8 mouse cellular contexts compared by ENCODE assay signal in the genomic region with DNA sequence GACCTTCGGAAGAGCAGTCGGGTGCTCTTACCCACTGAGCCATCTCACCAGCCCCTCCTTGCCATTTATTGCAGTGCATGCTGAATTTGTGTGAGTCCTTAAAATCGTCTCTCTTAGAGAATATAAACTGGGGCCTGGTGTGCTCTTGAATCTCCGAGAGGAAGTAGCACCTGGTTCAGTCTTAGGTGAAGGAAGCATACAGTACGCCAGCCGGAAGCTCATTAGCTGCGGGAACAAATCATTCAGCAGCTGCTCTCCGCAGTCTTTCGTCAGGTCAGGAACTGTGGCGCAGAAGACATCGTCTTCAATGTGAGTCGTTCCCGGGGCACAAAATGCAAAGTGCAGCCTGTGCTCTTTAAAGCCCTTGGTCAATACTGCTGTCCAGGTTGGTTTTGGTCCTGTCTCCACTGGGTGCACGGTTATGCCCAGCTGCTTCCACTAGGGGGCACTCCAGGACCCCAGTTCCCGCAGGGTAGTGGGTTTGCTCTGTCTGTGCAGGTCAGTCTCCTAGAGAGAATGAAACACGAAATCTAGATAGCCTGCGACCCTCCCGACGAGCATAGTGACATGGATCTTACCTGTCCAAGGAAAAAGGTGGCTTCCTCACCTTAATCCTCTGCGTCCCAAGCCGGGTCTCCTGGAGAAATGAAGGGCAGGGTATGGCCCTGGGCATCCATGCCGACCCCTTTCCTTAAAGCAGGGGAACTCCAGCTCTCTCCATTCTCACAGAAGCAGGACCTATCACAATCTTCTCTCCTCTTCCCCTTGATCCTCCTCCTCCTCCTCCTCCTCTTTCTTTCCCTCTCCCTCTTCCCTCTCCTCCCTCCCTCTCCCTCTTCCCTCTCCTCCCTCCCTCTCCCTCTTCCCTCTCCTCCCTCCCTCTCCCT. TPM values are rescaled to one million over a fixed set of nuclear protein-coding genes. Genes with fewer than 3 reads are reported as not detected.
A peak's percentile ranks its signal among the peaks of the same experiment; 100 is the strongest.
DNase-seq lines count a peak whose midpoint lies in the region; ATAC-seq and TF ChIP-seq lines count a peak whose summit lies in the region.

No protein-coding gene starts in this region.

- H3K4me2 ChIP-seq in heart, embryonic 13.5 days: peak overlapping the region; percentile 51
- peak overlapping the region; percentile 49 for H3K4me2 ChIP-seq in liver, embryonic 11.5 days
- peak overlapping the region; percentile 36 for H3K4me2 ChIP-seq in stomach, embryonic 15.5 days

- TF ChIP-seq CTCF in brain, embryonic 14.5 days (IDR thresholded peaks at IDR 0.05; ENCODE audit: borderline replicate concordance, extremely low read depth, insufficient read depth, insufficient read length): peak; percentile 98

- DNase-seq in CD4-positive helper T cell, adult 2 months (ENCODE audit: low read depth, low spot score): peak; percentile 55
- DNase-seq in brain, embryonic 14.5 days (ENCODE audit: low read depth): peak; percentile 76
- DNase-seq in kidney, postnatal 10 days: peak; percentile 89
- peak; percentile 84 for DNase-seq in liver, embryonic 11.5 days (ENCODE audit: low spot score)
- peak; percentile 89 for DNase-seq in neural tube, embryonic 10.5 days (ENCODE audit: extremely low spot score, low spot score)

- WGBS in heart, embryonic 13.5 days: 23% methylated on average over 22 of the region's 22 CpGs
- WGBS in liver, embryonic 11.5 days: 26% methylated on average over 22 of the region's 22 CpGs
- WGBS in stomach, embryonic 15.5 days: 23% methylated on average over 22 of the region's 22 CpGs

- peaks cover 4% of the 10 kb centered on the region; the same call in 1 of the 2 replicates for H3K4me1 ChIP-seq in heart, embryonic 13.5 days
- 0 out of 2 replicates have a peak, but pooled peaks cover 4% of the 10 kb centered on the region for H3K4me1 ChIP-seq in liver, embryonic 11.5 days (replicated peaks; ENCODE audit: control insufficient read depth, insufficient read depth, low read length)
- H3K4me1 ChIP-seq in stomach, embryonic 15.5 days: no peaks in the 10 kb centered on the region; the same call in 1 of the 2 replicates

- H3K9me3 ChIP-seq in heart, embryonic 13.5 days: no peaks in the 10 kb centered on the region
- H3K9me3 ChIP-seq in liver, embryonic 11.5 days (ENCODE audit: control insufficient read depth, low read length): no peaks in the 10 kb centered on the region
- no peaks in the 10 kb centered on the region for H3K9me3 ChIP-seq in stomach, embryonic 15.5 days

- peak; percentile 74 for ATAC-seq in erythroid progenitor cell, adult 5-6 weeks (replicated peaks; ENCODE audit: low FRiP score, poor library complexity, severe bottlenecking)
- ATAC-seq in heart, embryonic 13.5 days (ENCODE audit: extremely low read depth, insufficient number of reproducible peaks, low FRiP score, low TSS enrichment): peak; percentile 31; the same call in 1 of the 2 replicates
- ATAC-seq in liver, embryonic 11.5 days (replicated peaks; ENCODE audit: low FRiP score): peak; percentile 83
- peak; percentile 82; the same call in 1 of the 2 replicates for ATAC-seq in stomach, embryonic 15.5 days (ENCODE audit: insufficient read depth, low FRiP score, low read depth)

- no peaks in the 10 kb centered on the region for H3K27me3 ChIP-seq in heart, embryonic 13.5 days (replicated peaks)
- no peaks in the 10 kb centered on the region for H3K27me3 ChIP-seq in liver, embryonic 11.5 days (replicated peaks; ENCODE audit: control insufficient read depth, insufficient read depth, low read length)
- no peaks in the 10 kb centered on the region for H3K27me3 ChIP-seq in stomach, embryonic 15.5 days (replicated peaks)

- no peaks in the 10 kb centered on the region for H3K36me3 ChIP-seq in heart, embryonic 13.5 days
- no peaks in the 10 kb centered on the region for H3K36me3 ChIP-seq in liver, embryonic 11.5 days (ENCODE audit: control insufficient read depth, insufficient read depth, low read length)
- no peaks in the 10 kb centered on the region for H3K36me3 ChIP-seq in stomach, embryonic 15.5 days

- no peak overlapping the region for H3K27ac ChIP-seq in heart, embryonic 13.5 days (replicated peaks)
- H3K27ac ChIP-seq in liver, embryonic 11.5 days (ENCODE audit: low read depth, low read length): no peak overlapping the region
- H3K27ac ChIP-seq in stomach, embryonic 15.5 days: no peak overlapping the region

- TF ChIP-seq POLR2A in brain, embryonic 14.5 days (IDR thresholded peaks at IDR 0.05; ENCODE audit: borderline replicate concordance, extremely low read depth, insufficient read depth, insufficient read length, poor library complexity, severe bottlenecking): no peak

- no peak overlapping the region for H3K4me3 ChIP-seq in heart, embryonic 13.5 days
- 0 out of 2 replicates have a peak overlapping the region, but pooled peaks have one; percentile 8 for H3K4me3 ChIP-seq in liver, embryonic 11.5 days (ENCODE audit: low read depth, low read length)
- H3K4me3 ChIP-seq in stomach, embryonic 15.5 days (replicated peaks): no peak overlapping the region

- 0 out of 2 replicates have a peak overlapping the region, but pooled peaks have one; percentile 47 for H3K9ac ChIP-seq in heart, embryonic 13.5 days
- H3K9ac ChIP-seq in liver, embryonic 11.5 days (ENCODE audit: low read depth, low read length): no peak overlapping the region
- no peak overlapping the region for H3K9ac ChIP-seq in stomach, embryonic 15.5 days

RNA-seq across cellular contexts. Expression of a gene that starts 18.0 kb away (rescaled TPM):
- 1.2 and 1.5 TPM in 2 replicates for polyA plus RNA-seq in brain, embryonic 14.5 days (2012; rRNA removed)
- total RNA-seq in erythroid progenitor cell, adult 5-6 weeks (2015; ENCODE audit: low replicate concordance): not detected in 2 replicates
- total RNA-seq in erythroid progenitor cell, adult 5-6 weeks (2017; ENCODE audit: low replicate concordance): 1.8 TPM in 1 of 2 replicates, not detected in the other
- 0.14 and 0.29 TPM in 2 replicates for polyA plus RNA-seq in heart, embryonic 13.5 days (2015; fragmentation: Nextera tagmentation; extraction: Ambion mirVana)
- not detected in 2 replicates for polyA plus RNA-seq in liver, embryonic 11.5 days (2014; fragmentation: Nextera tagmentation; extraction: Ambion mirVana)
- polyA plus RNA-seq in stomach, embryonic 15.5 days (2015; fragmentation: Nextera tagmentation; extraction: Ambion mirVana): 0.18 and 0.48 TPM in 2 replicates

RNA-seq across cellular contexts. Expression of a gene that starts 32.5 kb away (rescaled TPM):
- 52.7 and 79.7 TPM in 2 replicates for polyA plus RNA-seq in brain, embryonic 14.5 days (2012; rRNA removed)
- total RNA-seq in erythroid progenitor cell, adult 5-6 weeks (2015; ENCODE audit: low replicate concordance): 37.8 and 49.9 TPM in 2 replicates
- total RNA-seq in erythroid progenitor cell, adult 5-6 weeks (2017; ENCODE audit: low replicate concordance): 22.8 and 29.3 TPM in 2 replicates
- 120 and 123 TPM in 2 replicates for polyA plus RNA-seq in heart, embryonic 13.5 days (2015; fragmentation: Nextera tagmentation; extraction: Ambion mirVana)
- 151 and 152 TPM in 2 replicates for polyA plus RNA-seq in liver, embryonic 11.5 days (2014; fragmentation: Nextera tagmentation; extraction: Ambion mirVana)
- 149 and 156 TPM in 2 replicates for polyA plus RNA-seq in stomach, embryonic 15.5 days (2015; fragmentation: Nextera tagmentation; extraction: Ambion mirVana)

RNA-seq across cellular contexts. Expression of a gene that starts 41.7 kb away (rescaled TPM):
- 0.16 and 0.85 TPM in 2 replicates for polyA plus RNA-seq in brain, embryonic 14.5 days (2012; rRNA removed)
- not detected in 2 replicates for total RNA-seq in erythroid progenitor cell, adult 5-6 weeks (2015; ENCODE audit: low replicate concordance)
- total RNA-seq in erythroid progenitor cell, adult 5-6 weeks (2017; ENCODE audit: low replicate concordance): not detected in 2 replicates
- polyA plus RNA-seq in heart, embryonic 13.5 days (2015; fragmentation: Nextera tagmentation; extraction: Ambion mirVana): 0.67 and 1.2 TPM in 2 replicates
- 0.55 and 0.62 TPM in 2 replicates for polyA plus RNA-seq in liver, embryonic 11.5 days (2014; fragmentation: Nextera tagmentation; extraction: Ambion mirVana)
- 0.14 and 0.86 TPM in 2 replicates for polyA plus RNA-seq in stomach, embryonic 15.5 days (2015; fragmentation: Nextera tagmentation; extraction: Ambion mirVana)

RNA-seq across cellular contexts. Expression of a gene that starts 55.8 kb away (rescaled TPM):
- polyA plus RNA-seq in brain, embryonic 14.5 days (2012; rRNA removed): 0.07 and 0.14 TPM in 2 replicates
- not detected in 2 replicates for total RNA-seq in erythroid progenitor cell, adult 5-6 weeks (2015; ENCODE audit: low replicate concordance)
- not detected in 2 replicates for total RNA-seq in erythroid progenitor cell, adult 5-6 weeks (2017; ENCODE audit: low replicate concordance)
- polyA plus RNA-seq in heart, embryonic 13.5 days (2015; fragmentation: Nextera tagmentation; extraction: Ambion mirVana): not detected in 2 replicates
- polyA plus RNA-seq in liver, embryonic 11.5 days (2014; fragmentation: Nextera tagmentation; extraction: Ambion mirVana): 0.08 TPM in 1 of 2 replicates, not detected in the other
- polyA plus RNA-seq in stomach, embryonic 15.5 days (2015; fragmentation: Nextera tagmentation; extraction: Ambion mirVana): 0.10 and 0.31 TPM in 2 replicates

Comparison
In these comparisons a context has a peak if more than half of its experiments do, and no peak if none do; other contexts are left out.
1. ATAC-seq: peak in every context shown above with its lines; median percentile 83 in liver, embryonic 11.5 days; 82 in stomach, embryonic 15.5 days; 74 in erythroid progenitor cell, adult 5-6 weeks; 31 in heart, embryonic 13.5 days.